Mouse (Mus musculus): Measurements from ENCODE around the gene Elk4.

- no peak for TF ChIP-seq POLR2A (IDR thresholded peaks at IDR 0.05; ENCODE audit: borderline replicate concordance, extremely low read depth, low read depth, low read length)
- no peak for TF ChIP-seq CTCF (IDR thresholded peaks at IDR 0.05; ENCODE audit: insufficient read depth, low read length)
Measured at GRCm38 (mm10) chr1:132022107-132022506, 14.7 kb downstream of the Elk4 start.

Measured in lung, adult 2 months (tissue).